Comparison of ENCODE assay signal across 8 mouse cellular contexts in genomic region chr14:105893623-105893995, GRCm38 (mm10). TPM values are rescaled to one million over a fixed set of nuclear protein-coding genes. Genes with fewer than 3 reads are reported as not detected.
DNase-seq lines count a peak whose midpoint lies in the region; ATAC-seq lines count a peak whose summit lies in the region.

No protein-coding gene starts in this region.

- H3K9ac ChIP-seq in embryonic facial prominence, embryonic 14.5 days (ENCODE audit: low read depth, low read length), result peak overlapping the region; percentile 97
- peak overlapping the region; percentile 30 for H3K9ac ChIP-seq in hindbrain, embryonic 15.5 days
- peak overlapping the region; percentile 100 for H3K9ac ChIP-seq in limb, embryonic 13.5 days
- H3K9ac ChIP-seq in neural tube, embryonic 15.5 days (replicated peaks), result peak overlapping the region; percentile 79

- H3K4me1 ChIP-seq in heart, embryonic 10.5 days, result peaks cover 21% of the 10 kb centered on the region
- peaks cover 30% of the 10 kb centered on the region for H3K4me1 ChIP-seq in embryonic facial prominence, embryonic 14.5 days (ENCODE audit: control insufficient read depth, insufficient read depth, low read length)
- peaks cover 21% of the 10 kb centered on the region for H3K4me1 ChIP-seq in hindbrain, embryonic 15.5 days (replicated peaks)
- H3K4me1 ChIP-seq in limb, embryonic 13.5 days, result peaks cover 33% of the 10 kb centered on the region
- peaks cover 21% of the 10 kb centered on the region for H3K4me1 ChIP-seq in neural tube, embryonic 15.5 days

- intact Hi-C loops in heart, postnatal 10 days (cut with DNase I), result loop anchor here (10.0 kb wide), 1 partner anchor 611 kb away; no protein-coding TSS in a partner anchor

- 27% methylated on average over 9 of the region's 9 CpGs for WGBS in heart, embryonic 10.5 days
- 25% methylated on average over 9 of the region's 9 CpGs for WGBS in embryonic facial prominence, embryonic 14.5 days
- 21% methylated on average over 9 of the region's 9 CpGs for WGBS in hindbrain, embryonic 15.5 days
- WGBS in limb, embryonic 13.5 days, result 16% methylated on average over 9 of the region's 9 CpGs
- WGBS in neural tube, embryonic 15.5 days, result 9% methylated on average over 9 of the region's 9 CpGs

- H3K36me3 ChIP-seq in heart, embryonic 10.5 days, result peaks cover 11% of the 10 kb centered on the region
- H3K36me3 ChIP-seq in embryonic facial prominence, embryonic 14.5 days (ENCODE audit: control insufficient read depth, insufficient read depth, low read length), result peaks cover 21% of the 10 kb centered on the region
- no peaks in the 10 kb centered on the region for H3K36me3 ChIP-seq in hindbrain, embryonic 15.5 days
- H3K36me3 ChIP-seq in limb, embryonic 13.5 days, result peaks cover 33% of the 10 kb centered on the region
- peaks cover 4% of the 10 kb centered on the region; the same call in 1 of the 2 replicates for H3K36me3 ChIP-seq in neural tube, embryonic 15.5 days

- peak overlapping the region; percentile 90 for H3K4me3 ChIP-seq in heart, embryonic 10.5 days
- peak overlapping the region; percentile 77 for H3K4me3 ChIP-seq in embryonic facial prominence, embryonic 14.5 days (ENCODE audit: low read depth, low read length)
- peak overlapping the region; percentile 84 for H3K4me3 ChIP-seq in hindbrain, embryonic 15.5 days
- H3K4me3 ChIP-seq in limb, embryonic 13.5 days, result peak overlapping the region; percentile 96
- peak overlapping the region; percentile 76 for H3K4me3 ChIP-seq in neural tube, embryonic 15.5 days (replicated peaks)

- peak overlapping the region; percentile 60 for H3K27ac ChIP-seq in heart, embryonic 10.5 days
- peak overlapping the region; percentile 39; the same call in 1 of the 2 replicates for H3K27ac ChIP-seq in embryonic facial prominence, embryonic 14.5 days (replicated peaks; ENCODE audit: low read depth, low read length)
- H3K27ac ChIP-seq in hindbrain, embryonic 15.5 days (replicated peaks), result peak overlapping the region; percentile 22; the same call in 1 of the 2 replicates
- peak overlapping the region; percentile 74 for H3K27ac ChIP-seq in limb, embryonic 13.5 days
- peak overlapping the region; percentile 43 for H3K27ac ChIP-seq in neural tube, embryonic 15.5 days (replicated peaks)

- DNase-seq in heart, embryonic 10.5 days (ENCODE audit: low spot score), result peak; percentile 75
- DNase-seq in heart, postnatal 10 days, result no peak
- peak; percentile 42 for DNase-seq in MN1 (ENCODE audit: low spot score)
- peak; percentile 20 for DNase-seq in embryonic facial prominence, embryonic 14.5 days (ENCODE audit: low spot score)
- no peak for DNase-seq in urinary bladder, adult 18-20 months (ENCODE audit: low spot score in 2 of 2)

- no peaks in the 10 kb centered on the region for H3K9me3 ChIP-seq in heart, embryonic 10.5 days
- H3K9me3 ChIP-seq in embryonic facial prominence, embryonic 14.5 days (ENCODE audit: control insufficient read depth, low read length), result no peaks in the 10 kb centered on the region
- no peaks in the 10 kb centered on the region for H3K9me3 ChIP-seq in hindbrain, embryonic 15.5 days
- H3K9me3 ChIP-seq in limb, embryonic 13.5 days, result no peaks in the 10 kb centered on the region
- no peaks in the 10 kb centered on the region for H3K9me3 ChIP-seq in neural tube, embryonic 15.5 days (replicated peaks)

- peak overlapping the region; percentile 98 for H3K4me2 ChIP-seq in embryonic facial prominence, embryonic 14.5 days (ENCODE audit: low read depth, low read length)
- peak overlapping the region; percentile 86 for H3K4me2 ChIP-seq in hindbrain, embryonic 15.5 days
- peak overlapping the region; percentile 82 for H3K4me2 ChIP-seq in limb, embryonic 13.5 days (replicated peaks)
- H3K4me2 ChIP-seq in neural tube, embryonic 15.5 days, result peak overlapping the region; percentile 98

- no peaks in the 10 kb centered on the region for H3K27me3 ChIP-seq in heart, embryonic 10.5 days (ENCODE audit: insufficient read depth, poor library complexity, severe bottlenecking)
- H3K27me3 ChIP-seq in embryonic facial prominence, embryonic 14.5 days (replicated peaks; ENCODE audit: control insufficient read depth, insufficient read depth, low read length), result no peaks in the 10 kb centered on the region
- H3K27me3 ChIP-seq in hindbrain, embryonic 15.5 days, result no peaks in the 10 kb centered on the region
- no peaks in the 10 kb centered on the region for H3K27me3 ChIP-seq in limb, embryonic 13.5 days
- no peaks in the 10 kb centered on the region for H3K27me3 ChIP-seq in neural tube, embryonic 15.5 days (replicated peaks)

- no peak for ATAC-seq in embryonic facial prominence, embryonic 14.5 days (ENCODE audit: low read depth)
- ATAC-seq in hindbrain, embryonic 15.5 days (ENCODE audit: low FRiP score, low read depth), result no peak
- no peak for ATAC-seq in limb, embryonic 13.5 days (ENCODE audit: low FRiP score, low read depth)
- ATAC-seq in neural tube, embryonic 15.5 days (ENCODE audit: low FRiP score), result no peak

RNA-seq across cellular contexts. Expression of gene Spry2, which starts 3.0 kb away (rescaled TPM):
- 23.9 and 48.3 TPM in 2 replicates for polyA plus RNA-seq in heart, embryonic 10.5 days (2016; fragmentation: Nextera tagmentation; extraction: Ambion mirVana)
- 10 to 100 TPM; 52.3 to 54.4 TPM for total RNA-seq in heart, postnatal 10 days (2021)
- polyA plus RNA-seq in embryonic facial prominence, embryonic 14.5 days (2014; fragmentation: Nextera tagmentation; extraction: Ambion mirVana), result 53.9 and 65.2 TPM in 2 replicates
- 35.2 and 35.5 TPM in 2 replicates for polyA plus RNA-seq in hindbrain, embryonic 15.5 days (2015; fragmentation: Nextera tagmentation; extraction: Ambion mirVana)
- 97.7 and 98.7 TPM in 2 replicates for polyA plus RNA-seq in limb, embryonic 13.5 days (2015; fragmentation: Nextera tagmentation; extraction: Ambion mirVana)
- polyA plus RNA-seq in neural tube, embryonic 15.5 days (2015; fragmentation: Nextera tagmentation; extraction: Ambion mirVana), result 34.5 and 38.6 TPM in 2 replicates

Comparison
In these comparisons a context has a peak if more than half of its experiments do, and no peak if none do; other contexts are left out.
1. DNase-seq: peak in heart, embryonic 10.5 days (single experiment), MN1 (single experiment) and embryonic facial prominence, embryonic 14.5 days (single experiment); none in heart, postnatal 10 days (0 of 2) and urinary bladder, adult 18-20 months (0 of 2).
2. H3K27ac ChIP-seq: peak in every context shown above with its lines; median percentile 74 in limb, embryonic 13.5 days; 60 in heart, embryonic 10.5 days; 43 in neural tube, embryonic 15.5 days; 39 in embryonic facial prominence, embryonic 14.5 days; 22 in hindbrain, embryonic 15.5 days.
3. H3K9ac ChIP-seq: peak in every context shown above with its lines; median percentile 100 in limb, embryonic 13.5 days; 97 in embryonic facial prominence, embryonic 14.5 days; 79 in neural tube, embryonic 15.5 days; 30 in hindbrain, embryonic 15.5 days.
4. Peak in every context shown above with its lines, with median percentiles within 50 percentile points of each other: H3K4me3 ChIP-seq and H3K4me2 ChIP-seq.